Mouse (Mus musculus) mouse trophoblast stem cell (cell line): ENCODE measurements around the gene Rab10.

ENCODE experiments used
- in situ Hi-C, 2 experiments: fragments of 300-500 bp; cut with MseI, MboI; formaldehyde crosslinking; loops; 2 replicates in 1 of 2; 3 replicates in 1 of 2; pipeline ENCODE4 v1.15.1; 2025

Gene Rab10

GRCm38 (mm10) chr12:3296056-3296455, 13.7 kb downstream of the Rab10 start:
- in situ Hi-C loops: no loop called here

DNA sequence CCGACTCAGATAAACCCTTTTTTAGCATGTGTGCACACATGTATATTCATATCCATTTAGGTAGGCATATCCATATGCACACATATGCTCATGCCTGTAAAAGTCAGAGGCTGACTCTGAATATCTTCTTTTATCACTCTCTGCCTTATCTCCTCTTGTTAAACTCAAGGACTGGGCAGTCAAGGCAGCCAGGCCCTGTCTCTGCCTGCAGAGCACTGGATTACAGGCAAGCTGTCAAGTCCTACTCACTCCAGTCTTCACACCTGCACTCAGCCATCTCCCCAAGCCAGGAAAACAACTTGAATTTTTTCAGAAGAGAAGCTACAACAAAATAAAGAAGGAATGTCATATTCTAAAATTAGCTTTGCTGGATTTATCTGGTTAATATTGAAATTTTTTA, 17.9 kb downstream of the Rab10 start:
- in situ Hi-C loops: no loop called here

DNA sequence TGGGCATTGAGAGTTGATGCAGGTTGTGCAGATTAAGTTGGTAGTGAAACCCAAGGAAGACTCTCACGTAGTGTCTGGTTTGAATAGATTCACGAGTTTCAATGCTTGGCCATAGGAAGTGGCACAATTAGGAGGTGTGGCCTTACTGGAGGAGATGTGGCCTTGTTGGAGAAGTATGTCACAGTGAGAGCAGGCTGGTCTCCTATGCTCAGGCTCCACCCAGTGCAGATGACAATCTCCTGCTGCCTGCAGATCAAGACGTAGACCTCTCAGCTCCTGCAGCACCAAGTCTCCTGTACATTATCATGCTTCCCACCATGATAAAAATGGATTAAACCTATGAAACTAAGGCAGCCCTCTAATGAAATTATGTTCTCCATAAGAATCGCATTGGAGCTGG, 18.7 kb downstream of the Rab10 start:
- in situ Hi-C loops: no loop called here

GRCm38 (mm10) chr12:3288440-3288839, 21.3 kb downstream of the Rab10 start:
- in situ Hi-C loops: no loop called here

- in situ Hi-C loops: no loop called here
Observed at GRCm38 (mm10) chr12:3285919-3286318, 23.9 kb downstream of the Rab10 start.

- in situ Hi-C loops: no loop called here
Observed at GRCm38 (mm10) chr12:3285377-3285776, 24.4 kb downstream of the Rab10 start.

- in situ Hi-C loops: no loop called here
Observed at GRCm38 (mm10) chr12:3284463-3284862, 25.3 kb downstream of the Rab10 start.

- in situ Hi-C loops: no loop called here
Observed at GRCm38 (mm10) chr12:3283829-3284440, 25.8 kb downstream of the Rab10 start.

- in situ Hi-C loops: no loop called here
Observed at GRCm38 (mm10) chr12:3282954-3283353, 26.8 kb downstream of the Rab10 start.

DNA sequence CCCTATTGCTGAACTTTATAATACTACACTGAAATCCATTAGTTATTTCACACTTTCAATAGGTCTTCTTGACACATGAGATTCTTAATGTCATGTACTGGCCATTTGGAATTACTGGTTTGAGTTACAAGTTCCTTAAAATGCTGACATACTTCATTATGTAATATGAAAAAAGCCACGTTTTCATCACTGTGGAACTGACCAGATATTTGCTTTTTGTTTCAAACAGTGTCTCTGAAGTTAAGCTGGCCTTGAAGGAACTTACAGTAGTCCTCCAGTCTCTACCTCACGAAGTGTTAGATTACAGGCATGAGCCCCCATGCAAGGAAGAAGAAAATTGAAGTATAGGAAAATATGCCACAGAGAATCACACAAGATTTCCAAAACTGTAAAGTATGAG, 27.2 kb downstream of the Rab10 start:
- in situ Hi-C loops: no loop called here

DNA sequence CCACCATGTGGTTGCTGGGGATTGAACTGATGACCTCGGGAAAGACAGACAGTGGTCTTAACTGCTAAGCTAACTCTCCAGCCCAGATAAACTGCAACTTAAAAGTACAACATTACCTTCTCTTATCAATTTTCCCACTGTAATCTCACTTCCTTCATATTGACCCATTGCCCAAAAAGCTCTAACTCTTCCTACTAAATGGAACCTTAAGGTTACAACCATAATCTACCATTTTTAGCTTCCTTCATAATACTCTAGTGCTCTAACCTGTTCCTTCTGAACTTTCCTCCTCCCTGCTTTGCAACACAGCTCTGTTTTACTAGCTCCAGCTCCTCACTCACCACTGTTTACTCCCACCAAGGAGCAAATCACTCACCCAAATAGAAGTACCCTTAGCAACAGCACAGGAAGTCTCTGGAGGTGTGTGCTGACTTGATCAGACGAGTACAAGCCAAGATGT, 30.9 kb downstream of the Rab10 start:
- in situ Hi-C loops: no loop called here

- in situ Hi-C loops: no loop called here
Observed at GRCm38 (mm10) chr12:3270818-3271217, 39.0 kb downstream of the Rab10 start.

GRCm38 (mm10) chr12:3267397-3267796, 42.4 kb downstream of the Rab10 start:
- in situ Hi-C loops: loop anchor here in 1 of 2 experiments (10.0 kb wide), 1 partner anchor 97 kb away; the partner anchor contains the start of gene Kif3c

GRCm38 (mm10) chr12:3265188-3265587, 44.6 kb downstream of the Rab10 start:
- in situ Hi-C loops: loop anchor here in 1 of 2 experiments (10.0 kb wide), 1 partner anchor 100 kb away; the partner anchor contains the start of gene Kif3c

- in situ Hi-C loops: loop anchor here in 1 of 2 experiments (10.0 kb wide), 1 partner anchor 100 kb away; the partner anchor contains the start of gene Kif3c
Observed at GRCm38 (mm10) chr12:3264449-3264848, 45.3 kb downstream of the Rab10 start.

GRCm38 (mm10) chr12:3261596-3261995, 48.2 kb downstream of the Rab10 start:
- in situ Hi-C loops: loop anchor here in 1 of 2 experiments (10.0 kb wide), 1 partner anchor 103 kb away; the partner anchor contains the start of gene Kif3c

- in situ Hi-C loops: loop anchor here in 1 of 2 experiments (10.0 kb wide), 1 partner anchor 119 kb away; no protein-coding TSS in a partner anchor
Observed at GRCm38 (mm10) chr12:3255966-3256365, 53.8 kb downstream of the Rab10 start.

- in situ Hi-C loops: loop anchor here in 1 of 2 experiments (10.0 kb wide), 1 partner anchor 119 kb away; no protein-coding TSS in a partner anchor
Observed at GRCm38 (mm10) chr12:3255435-3255834, 54.3 kb downstream of the Rab10 start.

DNA sequence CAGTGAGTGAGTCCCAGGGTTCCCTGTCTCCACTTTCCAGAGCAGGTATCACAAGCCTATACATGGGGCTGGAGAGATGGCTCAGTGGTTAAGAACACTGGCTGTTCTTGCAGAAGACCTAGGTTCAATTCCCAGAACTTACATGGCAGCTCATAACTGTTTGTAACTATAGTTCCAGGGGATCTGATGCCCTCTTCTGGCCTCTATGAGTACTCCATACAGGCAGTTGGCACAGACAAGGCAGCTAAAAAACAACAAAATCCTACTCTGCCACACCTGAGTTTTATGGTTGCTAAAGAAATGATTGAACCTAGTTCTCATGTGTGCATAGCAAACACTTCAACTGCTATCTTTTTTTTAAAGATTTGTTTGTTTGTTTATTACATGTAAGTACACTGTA, 56.2 kb downstream of the Rab10 start:
- in situ Hi-C loops: loop anchor here in 1 of 2 experiments (10.0 kb wide), 1 partner anchor 121 kb away; no protein-coding TSS in a partner anchor

DNA sequence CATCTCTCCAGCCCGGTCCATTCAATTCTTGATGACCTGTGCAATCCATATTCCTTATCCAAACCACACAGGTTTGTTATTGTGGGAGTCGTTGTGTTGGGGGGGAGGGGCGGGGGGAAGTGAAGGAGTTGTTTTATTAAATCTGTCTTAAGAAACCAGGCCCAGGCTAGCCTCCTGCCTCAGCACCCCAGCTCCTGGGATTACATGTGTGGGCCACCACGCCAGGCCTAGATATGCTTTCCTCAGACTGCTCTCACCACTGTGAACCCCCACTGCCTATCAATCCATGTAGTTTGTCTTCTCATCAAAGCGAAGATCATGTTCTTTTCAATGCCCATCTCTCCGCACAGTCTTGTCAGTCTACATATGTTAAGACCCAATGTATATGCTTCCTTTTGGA, 63.7 kb downstream of the Rab10 start:
- in situ Hi-C loops: no loop called here

- in situ Hi-C loops: no loop called here
Observed at GRCm38 (mm10) chr12:3239544-3239943, 70.2 kb downstream of the Rab10 start.

DNA sequence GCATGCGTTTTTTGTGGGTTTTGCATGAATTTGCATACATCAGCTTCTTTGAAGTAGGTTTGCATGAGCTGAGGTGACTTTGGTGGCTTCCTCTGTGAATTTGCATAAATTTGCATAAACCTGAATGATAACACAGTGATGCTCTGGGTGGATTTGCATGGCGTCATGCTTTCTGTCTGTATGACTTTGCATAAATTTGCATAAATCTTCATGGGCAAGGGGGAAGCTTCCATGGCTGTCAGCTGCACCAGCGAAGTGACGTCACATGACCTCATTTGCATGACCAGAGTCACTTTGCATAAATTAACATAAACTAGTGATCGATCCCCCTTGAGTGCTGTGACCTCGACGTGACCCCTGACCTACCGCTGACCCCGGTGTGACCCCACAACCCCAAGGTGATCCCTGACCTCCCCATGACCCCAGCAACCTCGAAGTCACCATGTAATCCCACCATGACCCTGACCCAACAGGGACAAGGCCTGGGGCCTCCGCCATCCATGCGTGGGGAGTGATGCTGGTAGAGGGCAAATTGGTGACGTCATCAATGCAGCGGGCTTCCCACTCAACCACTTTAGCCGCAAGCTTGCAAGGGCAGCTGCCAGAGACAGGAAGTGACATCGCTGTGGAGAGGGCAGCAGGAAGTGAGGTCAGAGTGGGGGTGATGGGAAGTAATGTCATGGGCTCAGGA, 71.3 kb downstream of the Rab10 start:
- in situ Hi-C loops: no loop called here

DNA sequence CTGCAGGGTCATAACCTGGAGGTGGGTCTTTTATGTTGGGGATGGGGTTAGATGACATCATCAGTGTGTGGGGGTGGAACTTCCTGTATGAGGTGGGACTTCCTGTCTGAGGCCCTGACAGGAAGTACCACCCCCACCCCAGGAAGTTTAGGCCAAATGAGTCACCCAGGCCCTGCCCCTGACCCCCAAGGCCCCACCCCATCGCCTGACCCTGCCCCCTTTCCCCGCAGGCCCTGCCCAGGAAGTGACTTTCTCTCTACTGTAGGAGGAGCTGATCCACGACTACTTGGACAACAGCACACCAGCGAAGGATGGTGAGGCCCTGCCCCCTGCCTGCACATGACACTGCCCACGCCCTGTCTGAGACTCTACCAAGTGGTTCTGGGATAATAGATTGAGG, 72.0 kb downstream of the Rab10 start:
- in situ Hi-C loops: no loop called here
